Mouse (Mus musculus): ENCODE measurements around the gene Igfbp6. TPM values are rescaled to one million over a fixed set of nuclear protein-coding genes. Genes with fewer than 3 reads are reported as not detected.

Igfbp6 gene
- polyA plus RNA-seq (2017; shearing (Covaris generic)), result 0.80 TPM

GRCm38 (mm10) chr15:102144274-102144711 is at the start of gene Igfbp6:
TSS of gene Igfbp6 (plus strand) at chr15:102144362.

DNA sequence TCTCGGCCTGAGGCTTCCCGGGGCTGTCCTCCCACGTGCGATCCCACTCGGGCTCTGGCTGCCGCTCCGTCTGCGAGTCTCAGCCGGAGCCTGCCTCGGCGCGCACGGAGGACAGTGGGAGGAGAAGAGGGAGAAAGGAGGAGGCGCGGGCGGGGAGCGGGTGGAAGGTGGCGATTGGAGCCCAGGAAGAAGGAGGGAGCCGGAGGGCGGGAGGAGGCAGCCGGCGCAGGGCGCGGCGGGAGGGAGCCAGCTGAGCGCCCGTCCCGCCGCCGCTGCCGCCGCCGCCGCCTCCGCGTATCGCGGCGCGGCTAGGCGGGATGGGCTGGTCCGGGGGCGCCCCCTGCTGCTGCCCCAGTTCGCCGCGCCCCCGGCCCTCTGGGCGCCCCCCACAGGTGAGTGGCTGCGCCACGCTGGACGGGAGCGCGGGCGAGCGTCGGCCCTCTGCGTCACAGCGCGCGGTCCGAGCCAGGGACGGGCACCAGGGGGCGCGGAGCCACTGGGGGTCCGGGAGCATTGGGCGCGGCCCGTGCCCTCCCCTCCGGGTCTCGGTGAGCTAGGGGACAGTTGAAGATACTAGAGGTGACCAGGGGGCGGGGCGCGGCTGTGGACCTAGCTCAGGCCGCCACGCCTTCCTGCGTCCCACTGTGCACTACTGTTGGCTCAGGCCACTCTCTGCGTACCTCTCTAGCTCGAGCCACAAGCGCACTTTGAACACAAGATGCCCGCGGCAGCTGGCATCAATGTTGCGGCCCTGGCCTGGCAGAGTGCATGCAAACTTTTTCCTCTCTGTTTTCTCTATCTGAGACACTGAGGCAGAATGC is 43.8 kb upstream of the Igfbp6 start, which contains the start of gene Tns2:
Gene Tns2 (plus strand): TSS at position 253 of the 821 bp plus-strand sequence.

DNA sequence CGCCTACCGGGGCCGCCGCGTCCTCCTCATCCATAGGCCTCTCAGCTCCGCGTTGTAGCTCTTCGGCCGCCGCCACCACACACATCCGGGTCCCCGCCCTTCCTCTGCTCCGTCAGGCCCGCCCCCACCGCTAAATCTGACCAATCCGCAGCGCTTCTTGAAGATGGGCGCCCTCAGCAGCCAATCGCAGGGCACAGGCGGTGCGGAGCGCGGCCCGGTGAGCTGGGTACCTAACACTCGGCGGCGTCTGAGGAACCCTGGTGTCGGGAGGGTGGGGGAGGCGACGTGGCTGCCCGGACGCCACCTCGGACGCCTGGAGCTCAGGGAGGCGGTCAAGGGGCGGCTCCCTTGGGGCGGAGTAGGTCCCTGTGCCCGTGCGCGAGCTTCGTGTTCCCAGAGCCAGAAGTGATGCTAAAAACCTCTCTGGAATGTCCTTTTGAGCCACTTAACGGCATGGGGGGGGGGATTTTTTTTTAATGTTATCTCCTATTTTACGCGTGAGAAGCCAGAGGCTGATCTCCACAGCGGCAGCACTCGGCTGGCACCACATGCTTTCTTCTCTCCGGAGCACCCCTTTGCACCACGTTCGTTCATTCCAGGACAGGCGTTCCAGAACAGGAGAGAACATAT is 7.9 kb upstream of the Igfbp6 start, which contains the start of gene Spryd3:
Gene Spryd3 (minus strand): TSS at position 106 of the 630 bp plus-strand sequence.

GRCm38 (mm10) chr15:102150301-102151135 is 6.4 kb downstream of the Igfbp6 start, which contains the start of gene Soat2:
TSS of gene Soat2 (plus strand) at chr15:102150526.

Other genes with a start within 250 kb of the Igfbp6 start
- not detected for gene Krt4, start 219.6 kb upstream of the Igfbp6 start, polyA plus RNA-seq (2017; shearing (Covaris generic))
- 0.89 TPM for gene Krt79, start 204.0 kb upstream of the Igfbp6 start, polyA plus RNA-seq (2017; shearing (Covaris generic))
- gene Krt78, start 190.1 kb upstream of the Igfbp6 start, polyA plus RNA-seq (2017; shearing (Covaris generic)), result not detected
- 0.69 TPM for gene Krt8, start 139.9 kb upstream of the Igfbp6 start, polyA plus RNA-seq (2017; shearing (Covaris generic))
- gene Krt18, start 116.2 kb upstream of the Igfbp6 start, polyA plus RNA-seq (2017; shearing (Covaris generic)), result 0.39 TPM
- 80.1 TPM for gene Eif4b, start 70.6 kb upstream of the Igfbp6 start, polyA plus RNA-seq (2017; shearing (Covaris generic))
- gene Tns2, start 43.9 kb upstream of the Igfbp6 start, polyA plus RNA-seq (2017; shearing (Covaris generic)), result 4.6 TPM
- gene Spryd3, start 8.1 kb upstream of the Igfbp6 start, polyA plus RNA-seq (2017; shearing (Covaris generic)), result 46.8 TPM
- 9.5 TPM for gene Soat2, start 6.2 kb downstream of the Igfbp6 start, polyA plus RNA-seq (2017; shearing (Covaris generic))
- 74.4 TPM for gene Zfp740, start 58.9 kb downstream of the Igfbp6 start, polyA plus RNA-seq (2017; shearing (Covaris generic))
- gene Csad, start 60.4 kb downstream of the Igfbp6 start, polyA plus RNA-seq (2017; shearing (Covaris generic)), result 8.5 TPM
- 1,327 TPM for gene Itgb7, start 87.6 kb downstream of the Igfbp6 start, polyA plus RNA-seq (2017; shearing (Covaris generic))
- 18.4 TPM for gene Rarg, start 113.2 kb downstream of the Igfbp6 start, polyA plus RNA-seq (2017; shearing (Covaris generic))
- 0.40 TPM for gene Gm9918, start 126.2 kb downstream of the Igfbp6 start, polyA plus RNA-seq (2017; shearing (Covaris generic))
- 40.0 TPM for gene Mfsd5, start 135.1 kb downstream of the Igfbp6 start, polyA plus RNA-seq (2017; shearing (Covaris generic))
- gene Espl1, start 151.9 kb downstream of the Igfbp6 start, polyA plus RNA-seq (2017; shearing (Covaris generic)), result 1.2 TPM
- 421 TPM for gene Pfdn5, start 181.8 kb downstream of the Igfbp6 start, polyA plus RNA-seq (2017; shearing (Covaris generic))
- 49.8 TPM for gene Myg1, start 187.3 kb downstream of the Igfbp6 start, polyA plus RNA-seq (2017; shearing (Covaris generic))
- 42.9 TPM for gene Aaas, start 206.4 kb downstream of the Igfbp6 start, polyA plus RNA-seq (2017; shearing (Covaris generic))
- not detected for gene Sp7, start 222.8 kb downstream of the Igfbp6 start, polyA plus RNA-seq (2017; shearing (Covaris generic))

Measured in effector memory CD4-positive, alpha-beta T cell, adult 7 months (primary cell).